Mouse (Mus musculus) G1E-ER4 (cell line): ENCODE data around the gene Mapk10. TPM values are rescaled to one million over a fixed set of nuclear protein-coding genes. Genes with fewer than 3 reads are reported as not detected.

ENCODE experiments used
- GATA1 ChIP-seq: IDR thresholded peaks from one replicate; pipeline ENCODE4 v1.8.0; 2012; ENCODE audit warnings: low read length, inconsistent platforms
- polyA plus RNA-seq: library from polyadenylated mRNA; stranded (reverse); fragments of >175 nt; gene quantifications from 2 replicates; pipeline ENCODE4 v1.2.3, GENCODE M21; 2012

Mapk10 gene
- polyA plus RNA-seq, 1 experiment: not detected

DNA sequence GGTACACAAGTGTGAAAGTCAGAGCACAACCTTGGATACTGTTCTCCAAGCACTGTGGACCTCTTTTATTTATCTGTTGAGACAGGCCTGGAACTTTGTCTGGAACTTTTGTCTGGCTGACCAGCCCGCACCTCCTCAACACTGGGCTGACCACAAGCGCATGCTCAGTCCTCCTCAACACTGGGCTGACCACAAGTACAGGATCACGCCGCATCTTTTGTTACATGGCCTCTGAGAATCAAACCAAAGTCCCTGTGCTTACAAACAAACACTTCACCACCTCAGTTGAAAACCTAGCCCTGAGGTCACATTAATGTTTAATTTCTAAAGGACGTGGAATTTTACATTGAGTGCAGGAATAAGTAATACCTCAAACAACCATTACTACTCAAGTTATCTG lies 246.7 kb downstream of the Mapk10 start:
- no peak for TF ChIP-seq GATA1

DNA sequence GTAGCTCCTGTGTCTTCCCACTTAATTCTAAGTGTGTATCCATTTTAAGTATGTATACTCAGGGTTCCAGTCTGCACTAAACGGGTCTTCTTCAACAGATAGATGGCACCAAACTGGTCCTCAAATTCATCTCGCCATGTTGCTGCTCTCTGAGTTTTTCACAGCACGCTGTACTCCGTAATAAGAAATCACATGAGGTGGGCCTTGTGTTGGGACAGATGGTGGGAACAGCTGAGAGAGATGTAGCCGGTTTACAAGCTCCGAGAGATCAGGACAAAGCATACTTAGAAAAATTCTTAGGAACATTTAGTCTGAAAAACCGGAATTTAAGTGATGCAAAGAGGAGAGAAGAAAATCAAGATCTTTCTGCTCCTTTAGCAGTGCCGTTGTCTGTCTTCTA lies 257.7 kb downstream of the Mapk10 start:
- TF ChIP-seq GATA1: no peak

DNA sequence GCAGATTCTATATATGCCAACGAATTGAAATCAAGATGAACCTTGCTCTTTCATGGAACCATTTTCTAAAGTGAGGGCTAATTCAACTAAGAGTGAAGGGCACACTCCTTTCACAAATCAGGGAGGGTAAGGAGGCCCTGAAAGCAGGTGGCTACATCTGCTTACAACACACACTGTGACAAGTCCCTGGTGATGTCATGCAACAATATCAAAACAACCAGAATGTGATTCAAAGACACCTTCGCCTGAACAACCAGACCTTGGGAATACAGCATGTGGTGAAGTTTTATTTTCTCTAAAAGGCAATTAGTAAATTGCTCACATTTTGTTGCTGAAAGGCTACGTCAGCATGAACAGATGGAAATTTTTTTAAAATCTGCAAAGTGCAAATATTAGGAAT lies 258.2 kb downstream of the Mapk10 start:
- no peak for TF ChIP-seq GATA1

DNA sequence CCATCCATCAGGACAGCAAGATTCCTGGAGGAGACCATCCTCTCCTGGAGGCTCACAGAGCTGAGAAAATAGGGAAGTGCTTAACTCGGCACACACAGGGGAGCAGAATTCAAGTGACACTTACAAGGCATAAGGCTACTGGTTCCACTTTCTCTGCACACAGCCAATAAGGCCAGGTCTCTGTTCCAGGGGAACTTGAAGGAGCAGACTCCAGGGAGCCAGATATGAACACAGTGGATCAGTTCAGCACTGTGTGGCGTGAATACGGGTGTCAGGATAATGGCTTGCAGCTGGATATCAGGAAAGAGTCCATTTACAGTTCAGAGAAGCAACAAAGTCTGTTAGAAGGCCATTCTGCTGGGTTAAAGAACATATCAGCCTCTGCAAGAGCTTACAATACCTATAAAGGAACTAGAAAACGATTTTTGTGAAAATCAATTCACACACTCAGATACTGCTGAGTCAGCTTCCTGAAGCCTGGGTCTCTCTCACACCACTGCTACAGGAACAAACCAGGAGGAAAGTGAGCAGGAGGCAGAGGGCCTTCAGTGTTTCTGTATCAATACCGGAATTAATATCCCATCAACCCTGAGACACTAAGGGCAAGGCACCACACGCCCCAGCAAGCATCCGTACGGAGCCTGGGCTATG lies 263.9 kb downstream of the Mapk10 start:
- TF ChIP-seq GATA1: no peak

DNA sequence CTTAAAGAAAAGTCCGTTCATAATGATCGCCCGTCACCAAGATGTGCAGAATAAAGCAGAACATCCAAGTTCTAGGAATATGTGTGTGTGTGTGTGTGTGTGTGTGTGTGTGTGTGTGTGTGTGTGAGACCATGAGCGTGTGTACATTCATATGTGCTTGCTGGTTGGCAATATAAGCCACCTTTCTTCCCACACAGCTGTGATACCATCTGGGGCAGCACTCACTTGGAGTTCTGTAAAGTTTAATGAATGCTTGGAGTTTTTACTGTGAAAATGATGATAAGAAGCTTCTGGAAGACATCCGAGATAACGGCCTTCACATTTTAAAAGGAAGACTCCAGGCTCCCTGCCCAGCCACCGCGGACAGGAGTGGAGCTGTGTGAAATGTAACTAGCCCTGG lies 264.5 kb downstream of the Mapk10 start:
- no peak for TF ChIP-seq GATA1

DNA sequence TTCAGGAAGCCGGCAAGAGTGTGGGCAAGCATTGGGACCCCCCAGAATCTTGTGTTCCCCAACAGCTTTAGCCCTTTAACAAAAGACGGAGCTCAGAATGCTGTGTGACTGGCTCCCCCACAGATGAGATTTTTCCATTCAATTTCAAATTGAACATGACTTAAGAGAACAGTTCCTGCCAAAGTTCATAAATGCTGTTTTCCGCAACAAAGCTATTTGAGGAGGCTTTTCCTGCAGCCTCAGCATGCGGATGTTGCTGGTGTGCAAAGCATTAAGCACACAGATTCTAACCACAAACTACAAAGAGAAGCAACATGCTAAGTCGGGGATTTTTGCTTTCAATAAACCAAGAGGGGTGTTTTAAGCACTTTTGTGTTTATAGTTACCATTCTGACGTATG lies 281.0 kb downstream of the Mapk10 start:
- no peak for TF ChIP-seq GATA1

DNA sequence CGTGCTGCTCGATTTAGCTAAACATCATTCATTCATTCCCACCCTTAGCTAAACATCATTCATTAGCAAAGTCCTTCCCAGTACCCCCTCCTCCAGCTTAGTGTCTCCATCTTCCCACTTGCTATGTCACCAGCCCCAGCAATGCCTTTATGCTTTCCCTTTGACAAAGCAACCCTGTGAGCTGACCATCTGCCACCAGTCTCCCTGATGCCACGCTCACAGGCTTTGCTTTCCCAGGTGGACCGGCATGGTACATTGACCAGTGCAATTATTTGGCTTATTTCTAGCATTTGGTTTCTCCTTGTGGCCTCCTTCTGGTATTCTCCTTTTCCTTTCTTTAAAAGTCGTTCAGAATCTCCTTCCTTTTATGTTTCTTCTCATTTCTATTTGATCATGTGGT lies 284.3 kb downstream of the Mapk10 start:
- no peak for TF ChIP-seq GATA1

DNA sequence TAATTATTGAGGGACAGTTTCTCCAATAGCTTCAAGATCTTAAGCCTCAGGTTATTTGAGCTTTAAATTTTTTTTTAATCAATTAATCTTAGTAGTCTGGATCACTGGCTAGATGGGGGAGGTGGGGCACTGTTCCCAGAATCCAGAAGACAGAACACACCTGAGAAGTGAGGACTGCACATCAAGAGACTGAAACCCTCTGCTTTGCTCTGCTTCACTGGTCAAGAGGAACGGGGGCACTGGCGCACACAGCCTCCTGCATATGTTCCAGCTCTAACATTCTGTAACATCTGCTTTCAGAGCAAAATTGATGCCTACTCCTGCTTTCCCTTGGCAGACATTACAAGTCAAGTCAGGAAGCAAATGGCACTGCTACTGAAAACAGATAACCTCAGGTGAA lies 290.9 kb downstream of the Mapk10 start:
- TF ChIP-seq GATA1: no peak

DNA sequence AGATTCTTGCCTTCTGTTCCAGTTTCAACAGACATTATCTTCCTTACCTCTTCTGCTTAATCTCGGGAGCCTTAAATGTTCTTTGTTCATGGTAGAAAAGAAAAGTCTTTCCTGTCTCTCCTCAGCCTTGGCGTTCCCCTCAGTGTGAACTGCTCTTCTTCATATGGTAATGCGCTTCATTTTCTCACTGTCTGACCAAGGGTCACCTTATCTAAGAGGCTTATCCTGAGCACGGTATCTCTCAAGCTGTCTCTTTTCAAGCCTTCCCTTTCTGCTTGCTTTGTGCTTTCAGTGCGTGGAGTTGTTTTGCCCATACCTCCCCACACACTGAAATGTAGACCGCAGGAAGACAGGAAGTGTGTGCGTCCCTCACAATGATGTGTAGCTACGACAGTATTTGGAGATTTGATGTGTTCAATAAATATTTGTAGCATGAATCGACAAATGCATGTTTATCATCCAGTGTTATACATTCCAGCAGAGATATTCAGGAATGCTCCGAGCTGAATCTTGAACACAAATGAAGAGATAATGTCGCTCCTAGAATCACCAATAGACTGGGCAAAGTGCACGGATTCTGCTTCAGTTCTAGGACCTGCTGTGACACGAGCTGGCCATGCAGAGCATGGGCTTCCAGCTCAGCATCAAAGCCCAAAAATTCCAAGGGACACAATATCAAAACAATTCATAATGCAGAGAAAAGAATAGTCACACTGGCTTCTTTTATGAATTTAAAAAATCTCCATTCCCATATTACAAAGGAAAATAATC lies 305.5 kb downstream of the Mapk10 start:
- TF ChIP-seq GATA1: no peak

DNA sequence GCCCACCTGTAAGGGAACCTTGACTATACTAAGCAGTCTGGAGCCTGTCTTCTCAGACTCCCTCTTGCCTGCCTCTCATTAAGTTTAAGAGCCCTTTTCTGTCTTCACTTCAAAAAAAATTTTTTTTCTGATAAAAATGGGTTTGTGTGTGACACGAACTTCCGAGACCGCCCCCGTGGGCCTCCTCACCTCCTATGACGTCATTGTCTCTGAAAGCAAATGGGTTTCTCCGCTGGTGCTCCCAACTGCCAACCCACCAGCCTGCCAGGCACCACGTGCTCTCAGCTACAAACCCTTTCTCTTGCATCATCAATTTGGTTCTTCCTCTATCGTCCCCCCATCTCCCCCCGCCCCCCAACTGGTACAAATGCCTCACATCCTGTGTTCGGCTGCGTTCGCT lies 307.1 kb downstream of the Mapk10 start:
- no peak for TF ChIP-seq GATA1

DNA sequence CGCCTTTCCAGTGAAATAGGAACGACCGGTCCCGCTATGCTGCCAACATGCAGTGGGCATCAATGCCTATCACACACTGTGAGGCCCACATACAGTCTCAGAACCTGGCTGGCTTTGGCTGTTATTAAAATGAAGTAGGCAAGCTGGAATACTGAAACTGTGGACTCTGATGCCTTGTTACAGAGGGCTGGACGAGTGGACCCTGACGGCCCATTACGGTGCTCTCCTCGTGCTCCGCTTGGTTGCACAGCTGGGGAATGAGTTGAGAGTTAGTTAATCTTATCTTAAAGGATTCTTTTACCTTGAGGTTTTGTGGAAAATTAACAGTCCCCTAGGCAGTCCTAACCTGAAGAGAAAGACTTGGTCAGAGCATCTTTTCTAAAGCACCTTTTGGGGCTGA lies 307.6 kb downstream of the Mapk10 start:
- no peak for TF ChIP-seq GATA1

DNA sequence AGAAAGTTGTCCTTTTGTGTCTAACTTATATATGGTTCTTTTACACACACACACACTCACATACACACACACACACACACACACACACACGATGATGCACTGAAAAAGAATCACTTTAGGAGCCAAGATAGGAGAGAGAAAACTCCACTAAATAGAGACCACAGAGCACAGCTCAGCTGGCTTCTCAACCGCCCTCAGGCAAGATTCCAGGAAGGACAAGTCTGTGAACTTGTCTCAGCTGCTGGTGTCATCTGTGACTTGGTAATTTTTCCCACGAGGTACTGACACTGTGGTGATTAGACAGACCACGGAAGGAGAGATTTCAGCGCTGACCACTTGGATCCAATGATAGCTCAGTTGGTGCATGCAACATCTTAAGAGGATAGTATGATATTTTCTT lies 310.0 kb downstream of the Mapk10 start:
- no peak for TF ChIP-seq GATA1

DNA sequence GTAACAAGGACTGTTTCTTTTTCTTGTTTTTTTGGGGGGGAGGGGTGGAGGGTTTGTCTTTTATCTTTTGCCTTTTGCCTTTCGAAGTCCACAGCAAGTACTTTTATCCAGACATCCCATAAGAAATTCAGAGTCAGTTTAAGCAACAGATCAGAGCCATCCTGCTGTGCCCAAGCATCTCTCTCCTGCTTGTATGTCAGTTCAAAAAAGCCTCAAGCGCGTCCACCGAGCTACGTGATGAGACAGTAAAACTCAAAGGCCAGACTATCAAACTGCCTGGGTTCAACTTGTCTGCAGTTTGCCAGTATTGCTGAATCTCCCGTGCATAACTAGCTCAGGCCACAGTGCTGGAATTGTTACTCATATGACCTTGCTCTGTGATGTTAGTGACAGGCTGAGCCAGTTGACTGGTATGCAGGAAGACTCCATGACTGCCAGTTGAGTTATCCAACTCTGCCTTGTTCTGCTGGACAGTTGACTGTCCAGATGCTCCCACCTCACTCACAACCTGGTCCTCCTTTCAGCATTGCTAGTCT lies 311.4 kb downstream of the Mapk10 start:
- no peak for TF ChIP-seq GATA1

DNA sequence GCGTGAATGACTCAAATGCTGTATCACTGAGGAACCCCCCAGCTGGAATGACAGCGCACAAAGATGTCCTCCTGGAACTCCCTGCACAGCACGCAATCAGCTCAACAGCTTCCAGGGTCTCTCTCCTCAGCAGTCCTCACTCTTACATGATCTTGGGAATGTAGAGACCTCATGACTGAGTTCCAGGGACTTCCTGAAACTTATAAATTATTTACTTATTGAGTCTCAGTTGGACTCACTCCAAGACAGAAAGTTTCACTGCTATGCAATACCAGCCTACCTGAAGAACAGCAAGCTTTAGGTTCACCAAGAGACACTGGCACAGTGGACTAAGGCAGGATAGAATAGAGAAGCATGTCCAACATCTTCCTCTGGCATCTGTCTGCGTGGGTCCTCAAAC lies 312.8 kb downstream of the Mapk10 start:
- TF ChIP-seq GATA1: no peak

DNA sequence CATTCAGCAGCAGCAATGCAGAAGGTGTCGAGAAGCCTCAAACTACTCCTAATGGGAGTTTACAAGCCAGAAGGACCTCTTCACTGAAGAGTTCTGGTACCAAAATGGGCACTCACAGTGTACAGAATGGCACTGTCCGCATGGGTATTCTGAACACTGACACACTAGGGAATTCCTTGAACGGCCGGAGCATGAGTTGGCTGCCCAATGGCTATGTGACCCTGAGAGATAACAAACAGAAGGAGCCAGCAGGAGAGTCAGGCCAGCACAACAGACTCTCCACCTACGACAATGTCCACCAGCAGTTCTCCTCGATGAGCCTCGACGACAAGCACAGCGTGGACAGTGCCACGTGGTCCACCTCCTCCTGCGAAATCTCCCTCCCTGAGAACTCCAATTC lies 318.9 kb downstream of the Mapk10 start:
- no peak for TF ChIP-seq GATA1

DNA sequence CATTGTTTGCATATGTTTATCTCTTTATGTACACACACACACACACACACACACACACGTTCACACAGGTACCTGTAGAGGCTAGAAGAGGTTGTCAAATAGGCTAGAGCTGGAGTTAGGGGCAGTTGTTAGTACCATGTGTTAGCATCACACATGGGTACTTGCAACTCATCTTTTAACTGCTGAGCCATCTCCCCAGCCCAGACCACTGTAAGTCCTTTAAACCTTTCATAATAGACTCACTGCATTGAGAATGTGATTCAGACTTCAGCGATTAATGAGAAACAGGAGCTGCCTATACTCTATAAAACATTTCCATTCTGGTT lies 322.0 kb downstream of the Mapk10 start:
- TF ChIP-seq GATA1: no peak

DNA sequence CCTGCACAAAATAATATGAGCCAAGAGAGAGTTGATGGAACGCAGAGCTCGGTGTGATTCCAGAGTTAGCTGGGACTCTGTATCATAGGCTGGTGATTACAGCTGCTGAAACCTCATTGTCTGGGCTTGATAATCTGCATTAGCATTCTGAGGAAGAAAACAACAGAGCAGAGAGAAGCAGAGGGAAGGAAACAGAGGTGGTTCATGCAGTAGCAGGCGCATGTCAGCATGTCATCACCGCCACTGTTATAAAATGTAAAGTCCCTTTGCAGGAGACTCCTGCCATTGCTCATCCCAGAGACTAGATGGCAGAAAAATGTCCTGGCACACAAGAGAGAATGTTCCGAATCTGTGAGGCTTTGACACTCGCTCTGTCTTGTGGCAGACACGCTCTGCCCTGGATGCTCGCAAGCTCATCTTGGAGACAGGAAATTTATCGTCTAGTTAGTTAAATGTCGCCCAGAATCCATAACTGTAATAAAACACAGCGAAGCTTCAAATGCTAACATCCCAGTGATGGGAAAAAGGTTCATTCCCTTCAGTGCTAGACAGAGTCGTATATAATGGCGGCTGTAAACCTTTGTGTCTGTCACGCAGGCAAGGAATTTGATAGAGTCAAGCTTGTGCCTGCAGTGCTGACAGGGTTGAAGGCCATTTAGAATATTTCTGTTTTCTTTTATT lies 322.5 kb downstream of the Mapk10 start:
- no peak for TF ChIP-seq GATA1

DNA sequence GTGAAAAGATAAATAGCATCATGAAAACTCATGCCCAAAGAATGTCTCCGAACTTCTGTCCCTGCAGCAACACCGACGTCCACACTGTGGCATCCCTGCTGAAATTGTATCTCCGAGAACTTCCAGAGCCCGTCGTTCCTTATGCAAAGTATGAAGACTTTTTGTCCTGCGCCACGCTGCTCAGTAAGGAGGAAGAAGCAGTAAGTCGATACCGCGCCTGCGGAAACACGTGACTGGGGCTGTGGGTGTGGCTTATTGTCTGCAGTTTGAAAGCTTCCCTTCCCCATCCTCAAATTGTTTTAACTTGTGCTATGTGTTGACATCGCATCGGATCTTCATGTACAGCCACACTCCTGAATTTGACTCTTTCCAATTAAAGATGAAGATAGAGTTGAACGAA lies 335.5 kb downstream of the Mapk10 start:
- TF ChIP-seq GATA1: no peak
